Mouse (Mus musculus) ZHBTc4 (cell line): ENCODE measurements around the gene Dpt.

ENCODE experiments used
- DNase-seq: peaks from one replicate; pipeline ENCODE4 v3.0.0-alpha.2; 2011; ENCODE audit warnings: low read depth, low spot score

The Dpt gene

DNA sequence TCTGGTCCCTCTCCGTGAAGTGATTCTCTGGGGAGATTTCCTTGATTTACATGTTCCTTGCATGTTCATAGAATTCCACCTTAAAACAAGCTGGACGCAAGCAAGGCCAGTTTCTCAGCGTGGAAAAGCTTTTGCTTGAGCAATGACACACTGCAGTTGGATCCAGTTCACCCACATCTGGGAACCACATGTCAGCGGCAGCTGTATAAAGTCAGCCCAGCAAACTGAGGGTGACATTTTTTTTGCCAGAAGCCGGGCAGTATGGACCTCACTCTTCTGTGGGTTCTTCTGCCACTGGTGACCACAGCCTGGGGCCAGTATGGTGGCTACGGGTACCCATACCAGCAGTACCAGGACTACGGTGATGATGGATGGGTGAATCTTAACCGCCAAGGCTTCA, at the start of gene Dpt:
TSS of gene Dpt (plus strand) at position 174 of the 400 bp plus-strand sequence.
- DNase-seq, result no peak

DNA sequence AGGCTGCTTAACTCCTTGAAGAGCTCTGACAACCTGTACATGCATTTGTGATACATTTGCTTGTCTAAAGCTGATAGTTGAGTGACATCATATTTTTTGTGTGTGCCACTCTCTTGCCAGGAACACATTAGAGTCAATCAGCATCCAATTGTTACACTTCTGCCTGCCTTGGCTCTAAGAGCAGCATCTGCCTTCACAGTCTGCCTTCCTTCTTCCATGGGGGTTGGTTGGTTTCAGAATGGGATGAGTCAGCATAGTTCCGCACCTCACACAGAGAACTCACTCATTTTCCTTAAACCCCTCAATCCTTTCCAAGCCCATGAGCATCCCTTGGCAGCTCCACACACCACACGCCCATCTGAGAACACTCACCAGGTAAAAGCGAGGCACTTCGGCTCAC, 42.7 kb upstream of the Dpt start:
- DNase-seq, result no peak

GRCm38 (mm10) chr1:164755671-164756070, 40.8 kb upstream of the Dpt start:
- DNase-seq, result no peak

GRCm38 (mm10) chr1:164756951-164757350, 39.5 kb upstream of the Dpt start:
- no peak for DNase-seq

DNA sequence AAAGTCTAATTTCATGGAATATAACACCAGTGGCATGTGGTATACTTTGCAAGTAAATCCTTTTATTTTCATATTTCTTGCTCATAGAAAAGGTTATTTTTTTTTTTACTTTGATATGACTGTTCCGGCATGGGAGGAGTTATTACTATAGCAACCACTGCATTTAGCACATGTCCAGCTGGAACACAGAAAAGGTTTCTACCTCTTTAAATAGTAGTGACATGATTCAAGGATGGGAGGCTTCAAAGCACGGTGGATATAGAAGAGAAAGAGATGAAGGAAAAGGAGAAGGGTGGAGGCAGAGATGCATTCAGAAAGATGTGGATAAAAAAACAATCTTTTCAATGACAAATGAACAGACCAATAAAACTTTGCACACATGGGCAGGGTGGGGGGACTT, 38.0 kb upstream of the Dpt start:
- DNase-seq, result no peak

GRCm38 (mm10) chr1:164762276-164762675, 34.2 kb upstream of the Dpt start:
- DNase-seq, result peak; percentile 20

DNA sequence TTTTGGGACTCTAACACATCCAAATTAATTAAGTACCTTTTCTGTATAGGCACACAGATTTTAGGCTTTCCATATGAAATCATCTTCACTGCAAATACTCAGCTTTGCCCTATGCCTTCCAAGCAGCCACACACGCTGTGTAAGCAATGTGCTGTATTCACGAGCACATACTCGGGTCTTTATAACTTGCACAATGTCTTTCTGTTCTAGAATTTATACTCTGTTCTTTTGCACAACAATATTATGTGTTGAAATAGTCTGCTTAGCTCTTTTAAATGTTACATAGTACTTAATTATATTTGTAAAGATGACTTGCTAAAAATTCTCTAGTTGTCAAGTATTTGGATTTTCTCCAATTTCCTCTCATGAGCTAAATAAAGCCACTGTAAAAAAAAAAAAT, 29.8 kb upstream of the Dpt start:
- DNase-seq, result no peak

- DNase-seq, result no peak
Measured at GRCm38 (mm10) chr1:164770611-164771010, 25.8 kb upstream of the Dpt start.

GRCm38 (mm10) chr1:164780851-164781510, 15.5 kb upstream of the Dpt start:
- no peak for DNase-seq

GRCm38 (mm10) chr1:164786165-164786564, 10.3 kb upstream of the Dpt start:
- no peak for DNase-seq

GRCm38 (mm10) chr1:164787771-164788170, 8.7 kb upstream of the Dpt start:
- no peak for DNase-seq

- DNase-seq, result no peak
Measured at GRCm38 (mm10) chr1:164788292-164788691, 8.2 kb upstream of the Dpt start.

DNA sequence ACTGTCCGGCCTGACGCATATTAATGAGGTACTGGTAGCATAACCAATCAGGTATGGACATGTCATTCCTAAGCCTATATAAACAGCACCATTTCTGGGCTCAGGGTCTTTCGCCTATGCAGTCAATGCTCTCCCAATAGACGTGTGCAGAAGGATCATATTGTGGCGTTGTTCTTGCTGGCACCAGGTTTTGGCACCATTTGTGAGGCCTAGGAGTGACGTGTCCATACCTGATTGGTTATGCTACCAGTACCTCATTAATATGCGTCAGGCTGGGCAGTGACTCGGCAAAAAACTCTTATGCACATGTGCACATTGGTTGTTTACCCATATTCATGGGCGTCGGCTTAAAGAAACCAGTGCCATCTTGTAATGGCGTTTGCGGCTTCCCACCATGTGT, 6.1 kb upstream of the Dpt start:
- peak; percentile 16 for DNase-seq

- DNase-seq, result no peak
Measured at GRCm38 (mm10) chr1:164793049-164793448, 3.4 kb upstream of the Dpt start.

GRCm38 (mm10) chr1:164797746-164798285, 1.4 kb downstream of the Dpt start:
- no peak for DNase-seq

DNA sequence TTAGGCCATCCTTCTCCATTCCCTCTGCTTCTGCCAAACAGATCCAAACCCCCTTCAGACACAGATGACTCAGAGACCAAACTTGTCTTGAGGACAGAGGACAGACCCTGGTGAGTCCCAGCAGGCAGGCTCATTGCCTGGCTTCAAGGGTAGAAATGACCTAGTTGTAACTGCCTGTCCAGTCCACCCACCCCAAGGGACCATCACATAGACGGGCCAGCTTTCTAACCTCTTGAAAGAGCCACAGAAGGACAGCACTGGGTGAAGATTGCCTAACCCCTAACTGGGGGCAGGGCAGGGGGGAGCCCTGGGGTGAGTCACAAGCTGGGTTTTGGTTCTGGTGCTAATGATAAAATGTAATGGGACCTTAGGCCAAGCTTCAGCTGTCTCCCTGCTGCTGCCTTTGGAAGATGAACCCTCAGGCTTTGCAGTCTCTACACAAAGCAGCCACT, 2.1 kb downstream of the Dpt start:
- no peak for DNase-seq

- DNase-seq, result no peak
Measured at GRCm38 (mm10) chr1:164799161-164799560, 2.7 kb downstream of the Dpt start.

GRCm38 (mm10) chr1:164804277-164804676, 7.8 kb downstream of the Dpt start:
- no peak for DNase-seq

- DNase-seq, result no peak
Measured at GRCm38 (mm10) chr1:164804751-164805435, 8.4 kb downstream of the Dpt start.

DNA sequence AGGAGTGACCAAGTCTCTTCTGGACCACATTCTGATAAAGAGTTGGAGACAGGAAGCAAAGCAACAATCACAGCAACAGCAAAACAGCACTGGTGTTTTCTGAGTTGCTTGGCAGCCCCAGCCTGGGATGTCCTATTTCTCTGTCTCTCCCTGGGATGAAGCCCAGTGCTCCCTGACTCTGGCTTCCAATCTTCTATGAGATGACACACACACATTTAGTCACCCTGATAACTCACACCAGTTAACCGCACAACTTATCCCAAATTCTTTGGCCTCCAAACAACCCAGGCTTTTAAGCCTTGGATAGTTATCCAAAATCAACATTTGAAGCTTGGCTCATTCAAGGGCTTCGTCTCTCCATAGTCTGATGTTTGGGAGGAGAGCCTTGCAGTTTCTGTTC, 12.9 kb downstream of the Dpt start:
- DNase-seq, result no peak

GRCm38 (mm10) chr1:164811296-164811695, 14.9 kb downstream of the Dpt start:
- no peak for DNase-seq

GRCm38 (mm10) chr1:164814243-164814642, 17.8 kb downstream of the Dpt start:
- no peak for DNase-seq

GRCm38 (mm10) chr1:164815330-164815729, 18.9 kb downstream of the Dpt start:
- no peak for DNase-seq
